Mouse (Mus musculus): Measurements from ENCODE around the gene Adora2a.
"Not testable (repeated sequence)": the region's sequence is repeated elsewhere in the genome, so short reads cannot be mapped to it uniquely, and the experiment has no call there.

Adora2a gene

DNA sequence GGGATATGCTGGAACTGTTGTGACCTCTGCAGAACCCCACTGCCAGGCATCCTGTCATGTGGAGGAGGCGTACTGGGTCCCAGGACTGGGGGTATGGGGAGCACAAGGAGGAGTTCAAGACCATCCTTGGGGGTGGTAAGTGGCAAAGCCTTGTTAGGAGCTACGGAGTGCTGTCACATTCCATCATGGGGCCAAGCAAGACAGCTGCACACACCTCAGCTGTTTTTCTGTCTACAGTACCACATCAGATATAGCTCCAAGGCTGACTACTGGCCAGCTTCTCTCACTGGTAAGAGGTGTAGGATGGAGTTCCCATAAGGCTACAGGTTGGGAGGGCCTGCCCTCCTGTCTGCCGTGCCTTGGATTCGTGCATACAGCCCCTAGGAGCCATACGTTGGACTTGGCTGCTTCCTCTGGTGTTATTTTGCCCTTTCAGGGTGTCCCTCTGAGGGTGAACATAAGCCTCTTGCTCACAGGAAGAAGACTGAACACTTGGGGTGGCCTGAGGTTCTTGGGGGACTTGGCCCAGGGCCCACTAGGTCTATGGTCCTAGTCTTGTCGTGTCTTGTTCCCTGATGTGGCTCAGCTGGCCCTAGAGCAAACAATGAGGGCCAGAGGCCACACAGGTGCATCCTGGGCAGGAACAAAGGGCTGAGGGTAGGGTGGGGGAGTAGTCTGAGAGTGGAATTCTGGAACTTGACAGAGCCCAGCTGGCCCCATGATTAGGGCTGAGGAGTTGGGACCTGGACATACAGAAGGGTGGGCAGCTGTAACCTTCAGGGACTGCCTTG lies 2.3 kb upstream of the Adora2a start:
- DNase-seq, result peak in 1 of 2 experiments; percentile 21

DNA sequence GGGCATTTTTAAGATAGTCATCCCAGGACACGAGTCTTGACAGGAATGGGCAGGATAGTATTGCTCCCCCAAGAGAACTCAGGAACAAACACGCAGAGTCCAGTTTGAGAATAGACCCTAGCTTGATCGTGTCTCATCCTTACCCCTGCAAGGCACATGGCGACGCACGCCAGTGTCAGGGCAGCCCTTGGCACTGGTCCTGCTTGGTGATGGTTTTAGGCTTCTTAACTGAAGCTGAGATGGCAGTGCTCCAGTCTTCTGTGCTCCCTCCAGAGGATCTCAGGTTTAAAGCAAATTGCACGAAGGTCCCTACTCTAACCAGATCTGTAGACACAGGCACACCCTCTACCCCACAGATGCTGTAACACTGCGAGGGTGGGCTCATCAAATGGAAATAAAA lies 921 bp upstream of the Adora2a start:
- DNase-seq, result no peak

DNA sequence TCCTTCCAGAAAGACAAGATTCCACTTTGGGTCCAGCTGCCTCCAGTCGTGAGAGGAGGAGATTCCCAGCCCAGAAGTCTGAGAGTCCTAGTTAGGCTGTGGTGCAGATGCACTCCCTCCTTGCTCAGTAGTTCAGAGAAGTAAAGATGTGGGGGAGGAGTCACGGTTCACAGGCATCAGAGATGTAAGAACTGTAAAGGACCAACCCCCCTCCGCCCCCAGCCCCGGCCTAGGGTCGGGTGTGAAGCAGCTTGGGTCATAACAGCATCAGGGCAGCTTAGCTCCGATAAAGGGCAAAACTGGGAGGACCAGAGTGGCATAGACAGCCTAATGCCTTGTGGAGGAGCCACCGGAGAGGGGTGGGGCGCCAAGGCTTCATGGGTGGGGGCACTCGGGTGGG lies 205 bp upstream of the Adora2a start:
- DNase-seq, result no peak

DNA sequence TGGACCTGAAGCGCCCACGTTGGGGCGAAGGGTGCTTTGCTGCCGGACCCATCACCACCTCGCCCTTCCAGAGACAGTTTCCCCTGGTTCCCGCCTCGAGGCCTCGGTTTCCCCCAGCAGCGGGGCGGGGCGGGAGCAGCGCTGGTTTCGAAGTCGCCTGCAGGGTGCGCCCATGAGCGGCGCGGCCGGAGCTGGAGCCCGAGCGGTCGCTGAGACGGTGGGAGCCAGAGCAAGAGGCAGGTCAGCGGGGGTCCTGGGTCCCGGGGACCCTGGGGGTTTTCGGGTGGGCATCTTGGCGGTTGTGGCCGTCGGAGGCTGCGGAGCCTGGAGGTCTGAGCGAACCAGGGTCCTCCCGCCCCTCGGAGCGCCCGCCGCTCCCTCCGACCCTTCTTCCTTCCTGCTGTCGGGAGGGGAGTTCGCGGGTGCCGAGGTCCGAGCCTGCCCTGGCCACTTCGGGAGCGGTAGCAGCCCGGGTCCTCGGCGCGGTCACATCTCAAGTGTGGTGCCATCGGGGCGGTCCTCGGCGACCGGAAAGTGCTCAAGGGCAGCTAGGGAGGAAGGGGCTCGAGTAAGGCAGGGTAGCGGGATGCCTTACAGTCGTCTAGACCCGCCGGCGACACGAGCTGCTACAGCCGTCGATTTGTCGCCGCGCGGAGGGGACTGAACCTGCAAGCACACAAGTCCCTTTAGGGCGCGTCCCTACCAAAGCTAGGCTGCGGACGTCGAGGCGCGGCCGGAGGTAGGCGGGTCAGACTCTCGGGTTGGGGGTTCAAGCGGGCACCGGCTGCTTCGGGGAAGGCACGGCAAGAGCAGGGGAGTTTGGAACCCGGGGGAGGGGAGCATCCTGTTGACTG lies 458 bp downstream of the Adora2a start:
- peak in 1 of 2 experiments; percentile 50 for DNase-seq

DNA sequence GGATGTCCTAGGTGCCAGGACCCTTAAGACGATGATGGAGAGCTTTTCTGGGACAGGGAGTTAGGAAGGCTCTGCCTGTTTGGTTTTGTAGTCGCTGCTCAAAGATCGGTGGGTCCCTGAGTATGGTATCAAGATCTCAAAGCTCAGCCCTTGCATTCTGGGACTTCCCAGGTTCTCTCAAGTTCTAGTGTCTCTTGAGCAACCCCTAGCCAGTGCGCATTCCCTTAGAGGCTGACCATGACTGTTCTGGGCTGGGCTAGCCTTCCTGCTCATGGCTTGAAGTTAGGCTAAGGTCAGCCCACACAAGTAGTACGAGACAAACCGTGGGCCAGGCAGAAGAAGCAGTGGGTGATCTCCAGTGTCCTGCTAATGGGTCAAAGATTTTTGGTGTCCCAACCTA lies 1.5 kb downstream of the Adora2a start:
- DNase-seq, result no peak

DNA sequence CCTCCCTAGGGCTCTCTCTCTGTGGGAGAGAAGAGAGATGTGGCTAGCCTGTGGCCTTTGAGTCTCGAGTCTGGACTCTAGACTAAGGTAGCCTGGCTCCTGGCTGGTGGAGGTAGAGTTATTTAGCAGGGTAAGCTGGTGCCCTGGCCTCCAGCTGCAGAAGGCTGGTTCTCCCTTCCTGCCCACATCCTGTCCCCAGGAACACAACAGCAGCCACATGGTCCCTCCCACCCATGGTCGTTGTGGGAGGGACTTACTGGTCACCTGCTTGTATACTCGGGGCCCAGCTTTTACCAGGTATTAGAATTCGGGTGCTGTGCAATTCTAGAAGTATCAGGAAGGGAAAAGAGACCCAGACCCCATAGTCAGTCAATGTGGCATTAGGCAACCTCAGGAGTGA lies 3.6 kb downstream of the Adora2a start:
- no peak for DNase-seq

DNA sequence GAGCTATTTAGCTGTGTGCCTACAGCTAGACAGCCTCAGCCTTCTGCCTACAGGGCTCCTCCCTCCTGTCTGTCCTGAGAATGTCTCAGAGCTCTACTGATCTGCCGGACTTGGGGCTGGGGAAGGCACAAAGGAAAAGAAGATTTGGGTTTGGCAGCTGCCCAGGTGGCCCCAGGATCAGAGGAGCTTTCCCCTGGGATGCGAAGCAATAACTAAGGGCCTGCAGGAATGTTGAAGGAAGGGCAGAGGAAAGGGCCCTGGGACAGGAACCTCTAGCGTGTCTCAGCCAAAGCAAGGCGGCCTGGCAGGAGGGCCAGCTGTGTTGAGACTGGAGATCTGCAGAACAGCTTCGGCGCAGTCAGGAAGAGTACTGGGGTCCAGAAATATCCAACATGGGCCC lies 6.3 kb downstream of the Adora2a start:
- DNase-seq, result peak in 1 of 2 experiments; percentile 17

DNA sequence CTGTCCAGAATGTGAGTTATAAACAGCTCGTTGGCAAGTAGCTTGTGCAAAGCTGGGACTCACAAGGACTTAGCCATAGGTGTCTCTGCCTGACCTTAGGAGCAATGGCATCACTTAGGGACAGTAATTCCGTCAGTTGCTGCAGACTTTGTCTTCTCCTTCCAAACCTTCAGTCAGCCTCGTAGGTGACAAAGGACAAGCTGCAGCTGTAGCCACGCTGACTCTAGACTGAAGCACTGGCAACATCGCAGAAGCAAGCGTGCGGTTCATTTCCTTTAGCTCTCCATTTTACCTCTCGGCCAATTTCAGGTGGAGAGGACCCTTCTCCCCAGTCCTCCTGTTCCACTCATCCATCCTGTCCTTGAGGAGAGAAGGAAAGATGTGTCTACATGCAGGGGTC lies 7.3 kb downstream of the Adora2a start:
- DNase-seq, result no peak

DNA sequence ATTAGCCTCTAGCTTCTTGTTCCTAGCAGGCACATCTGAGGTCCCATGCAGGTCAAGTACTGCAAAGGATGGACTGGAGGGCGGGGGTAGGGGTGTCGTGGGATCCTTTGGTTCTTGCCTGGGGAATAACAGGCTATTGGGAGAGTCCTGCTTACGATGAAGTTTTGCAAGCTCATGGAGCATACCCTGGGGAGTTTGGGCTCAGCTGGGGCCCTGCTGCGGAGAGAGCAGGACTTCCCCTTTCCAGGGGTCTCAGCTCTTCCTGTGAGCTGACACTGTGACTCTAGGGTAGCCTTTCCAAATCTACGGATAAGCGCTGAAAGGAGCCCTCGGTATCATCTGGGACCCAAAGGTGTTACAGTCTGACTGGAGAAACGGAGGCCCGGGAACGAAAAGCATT lies 7.7 kb downstream of the Adora2a start:
- DNase-seq, result no peak

DNA sequence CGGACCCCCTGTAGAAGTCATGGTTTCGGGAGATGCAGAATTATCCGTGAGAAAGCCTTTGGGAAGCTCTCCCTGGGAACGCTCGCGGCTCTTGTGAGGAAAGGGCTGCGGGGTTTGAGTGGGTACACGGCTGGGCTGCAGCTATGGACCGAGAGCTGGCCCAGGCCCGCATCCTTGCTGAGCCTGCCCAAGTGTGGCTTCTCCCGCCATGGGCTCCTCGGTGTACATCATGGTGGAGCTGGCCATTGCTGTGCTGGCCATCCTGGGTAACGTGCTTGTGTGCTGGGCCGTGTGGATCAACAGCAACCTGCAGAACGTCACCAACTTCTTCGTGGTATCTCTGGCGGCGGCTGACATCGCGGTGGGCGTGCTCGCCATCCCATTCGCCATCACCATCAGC lies 9.1 kb downstream of the Adora2a start:
- no peak for DNase-seq

DNA sequence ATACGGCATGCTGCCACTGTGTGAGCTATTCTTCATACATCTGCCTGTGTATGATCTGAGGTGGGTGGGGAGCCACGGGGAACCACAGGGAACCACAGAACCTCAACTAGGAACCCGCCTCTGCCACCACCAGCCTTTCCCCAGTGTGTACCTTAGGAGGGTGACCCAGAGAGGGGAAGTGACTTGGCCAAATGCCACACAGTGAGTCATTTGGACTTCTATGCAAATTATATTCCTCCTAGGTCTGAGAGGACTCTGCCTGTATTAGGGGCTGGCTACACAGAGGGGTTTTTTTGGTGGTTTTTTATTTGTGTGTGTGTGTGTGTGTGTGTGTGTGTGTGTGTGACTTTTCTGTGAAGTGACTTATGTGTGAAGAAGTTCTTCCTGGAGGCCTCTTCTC lies 9.9 kb downstream of the Adora2a start:
- DNase-seq, result peak; percentile 47 to 55

DNA sequence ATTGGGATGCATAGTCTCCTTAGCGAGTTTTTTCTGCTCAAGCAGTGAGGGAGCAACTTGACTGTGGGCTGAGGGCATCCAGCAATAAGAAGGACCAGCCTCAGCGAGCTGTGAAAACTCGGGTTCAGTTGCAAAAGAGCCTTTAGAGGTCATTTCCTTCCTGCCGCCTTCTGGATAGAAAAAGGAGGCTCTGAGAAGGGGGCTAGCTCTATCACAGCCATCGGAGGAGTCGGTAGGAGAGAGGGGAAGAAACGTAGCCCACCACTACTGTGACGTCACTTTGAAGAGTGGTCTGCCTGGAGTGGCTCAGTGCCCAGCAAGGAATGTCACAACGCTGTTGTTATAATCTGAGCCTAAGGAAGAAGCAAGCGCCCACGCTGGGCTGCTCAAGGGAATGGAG lies 10.4 kb downstream of the Adora2a start:
- DNase-seq, result no peak

DNA sequence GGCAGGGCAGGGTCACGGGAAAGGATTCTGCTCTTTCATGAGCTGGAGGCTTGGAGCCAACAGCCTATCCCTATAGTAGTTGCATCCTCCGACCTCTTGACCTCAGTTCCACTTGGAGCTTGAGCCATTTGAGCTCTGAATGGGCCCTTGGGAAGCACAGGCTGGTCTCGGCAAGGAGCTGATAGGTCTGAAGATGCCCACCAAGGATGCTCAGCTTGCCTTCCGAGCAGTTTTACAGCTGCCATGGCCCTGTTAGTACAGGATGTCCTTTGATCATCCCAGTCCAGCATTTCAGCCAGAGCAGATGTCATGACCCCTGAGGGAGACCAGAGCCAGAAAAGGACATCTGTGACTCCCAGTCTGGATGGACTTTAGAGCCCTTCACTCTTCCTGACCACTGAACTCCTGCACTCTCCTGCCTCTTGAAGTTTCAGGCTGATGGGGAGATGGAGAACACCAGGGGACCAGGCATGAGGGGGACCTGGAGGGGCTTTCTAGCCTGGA lies 11.6 kb downstream of the Adora2a start:
- no peak for DNase-seq

DNA sequence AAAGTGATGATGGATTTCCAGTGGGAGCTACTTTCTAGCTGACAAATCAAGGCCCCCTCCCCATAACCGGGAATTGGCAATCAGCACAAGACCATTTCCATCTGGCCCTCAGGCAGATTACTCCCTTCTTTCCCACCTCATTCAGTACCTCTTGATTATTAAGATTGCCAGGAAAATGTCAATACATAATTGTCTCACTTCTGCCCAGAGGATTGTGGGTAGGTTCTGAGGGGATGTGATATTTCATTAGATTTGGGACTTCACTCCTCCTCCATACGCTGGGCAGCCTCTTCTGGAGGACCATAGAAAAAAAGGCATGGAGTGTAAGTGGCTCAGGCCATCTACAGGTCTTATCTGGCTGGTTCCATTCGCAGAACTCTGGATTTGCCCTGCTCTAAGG lies 15.6 kb downstream of the Adora2a start:
- no peak for DNase-seq

DNA sequence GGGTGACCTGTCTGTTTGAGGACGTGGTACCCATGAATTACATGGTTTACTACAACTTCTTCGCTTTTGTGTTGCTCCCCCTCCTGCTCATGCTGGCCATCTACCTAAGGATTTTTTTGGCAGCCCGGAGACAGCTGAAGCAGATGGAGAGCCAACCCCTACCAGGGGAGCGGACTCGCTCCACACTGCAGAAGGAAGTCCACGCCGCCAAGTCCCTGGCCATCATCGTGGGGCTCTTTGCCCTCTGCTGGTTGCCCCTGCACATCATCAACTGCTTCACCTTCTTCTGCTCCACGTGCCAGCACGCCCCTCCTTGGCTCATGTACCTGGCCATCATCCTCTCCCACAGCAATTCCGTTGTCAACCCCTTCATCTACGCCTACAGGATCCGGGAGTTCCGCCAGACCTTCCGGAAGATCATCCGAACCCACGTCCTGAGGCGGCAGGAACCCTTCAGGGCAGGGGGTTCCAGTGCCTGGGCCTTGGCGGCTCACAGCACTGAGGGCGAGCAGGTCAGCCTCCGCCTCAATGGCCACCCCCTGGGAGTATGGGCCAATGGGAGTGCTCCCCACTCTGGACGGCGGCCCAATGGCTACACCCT lies 16.6 kb downstream of the Adora2a start:
- no peak for DNase-seq

DNA sequence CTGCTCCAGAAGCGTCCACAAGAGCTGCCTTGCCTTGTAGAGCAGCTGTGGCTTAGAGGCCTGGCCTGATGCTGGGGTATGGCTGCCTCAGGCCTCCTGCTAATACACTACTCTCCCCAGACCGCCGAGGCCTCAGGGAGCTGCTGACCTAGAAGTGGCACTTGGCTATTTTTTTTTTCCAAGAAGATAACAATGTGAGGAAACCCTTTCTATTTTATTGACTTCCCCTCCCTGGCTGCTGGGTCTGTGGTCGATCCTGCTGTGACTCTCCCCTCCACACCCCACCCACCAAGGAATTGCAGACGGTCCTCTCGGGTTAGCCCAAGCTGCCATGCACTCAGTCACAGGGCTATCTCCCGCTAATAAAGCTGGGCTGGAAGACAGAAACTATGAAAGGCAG lies 17.5 kb downstream of the Adora2a start:
- no peak for DNase-seq

DNA sequence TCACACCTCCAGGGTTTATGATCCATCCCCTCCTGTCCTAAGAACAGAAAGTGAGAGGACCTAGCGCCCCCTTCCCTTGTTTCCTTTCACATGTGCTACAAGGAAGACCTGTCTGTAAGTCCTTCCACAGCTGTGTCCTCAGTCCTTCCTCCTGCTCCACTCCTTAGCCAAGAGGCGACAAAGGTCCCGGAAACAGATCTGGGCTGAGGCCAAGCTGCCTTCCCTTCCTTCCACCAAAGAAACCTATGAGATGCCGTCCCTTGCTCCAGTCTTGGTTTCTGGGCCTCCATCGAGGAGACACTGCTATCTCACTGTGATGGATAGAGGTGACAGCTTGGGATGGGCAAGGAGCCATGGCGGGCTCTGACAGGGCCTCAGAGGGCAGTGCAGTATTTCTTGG lies 18.4 kb downstream of the Adora2a start:
- DNase-seq, result peak in 1 of 2 experiments; percentile 32

DNA sequence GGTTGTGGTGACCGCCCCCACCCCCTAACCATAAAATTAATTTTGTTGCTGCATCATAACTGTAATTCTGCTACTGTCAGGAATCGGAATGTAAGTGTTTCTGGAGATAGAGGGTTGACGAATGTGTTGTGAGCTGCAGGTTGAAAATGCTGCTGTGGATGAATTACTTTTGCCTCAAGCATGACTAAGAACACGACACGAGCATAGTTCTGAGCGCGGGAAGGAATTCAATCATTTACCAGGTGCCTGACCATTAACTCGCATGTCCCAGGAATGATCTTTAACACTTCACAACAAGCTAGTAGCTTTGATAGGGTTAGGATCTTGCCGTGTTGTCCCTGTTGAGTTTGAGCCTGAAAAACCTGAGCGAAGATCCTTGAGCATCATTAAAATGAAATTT lies 20.6 kb downstream of the Adora2a start:
- DNase-seq, result peak; percentile 59 to 64

DNA sequence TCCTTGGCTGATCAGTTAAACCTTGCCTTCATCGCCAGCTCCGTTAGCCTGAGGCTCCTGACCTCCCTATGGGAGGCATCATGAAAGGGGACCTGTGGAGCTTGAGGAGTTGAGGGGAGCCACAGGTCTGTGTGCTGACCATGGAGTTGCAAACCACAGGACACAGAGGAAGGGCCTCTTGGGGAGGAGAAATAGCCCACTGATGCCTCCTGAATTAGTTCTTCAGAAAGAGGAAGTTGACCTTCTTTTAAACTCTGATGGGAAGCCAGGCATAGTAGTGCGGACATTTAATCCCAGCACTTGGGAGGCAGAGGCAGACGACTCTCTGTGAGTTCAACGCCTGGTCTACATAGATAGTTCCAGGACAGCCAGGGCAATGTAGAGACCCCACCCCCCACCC lies 22.2 kb downstream of the Adora2a start:
- no peak for DNase-seq

DNA sequence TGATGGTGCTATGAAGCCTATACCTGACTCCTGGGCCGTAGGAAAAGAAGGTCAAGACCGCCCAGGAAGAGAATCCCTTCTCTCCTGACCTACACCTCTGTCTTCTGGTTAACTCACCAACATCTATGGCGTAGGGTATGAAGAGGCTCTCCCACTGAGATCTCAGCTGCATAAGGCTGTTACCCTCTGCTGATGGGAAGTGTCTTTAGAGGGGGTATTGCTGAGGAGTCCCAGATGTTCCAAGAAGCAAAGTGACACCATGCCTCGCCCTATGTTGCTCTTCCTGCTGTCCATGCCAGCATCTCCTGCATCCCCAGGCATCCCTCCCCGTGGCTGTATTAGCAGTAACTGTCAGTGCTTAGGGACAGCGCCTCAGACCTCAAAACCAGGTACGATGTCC lies 22.7 kb downstream of the Adora2a start:
- DNase-seq, result no peak

DNA sequence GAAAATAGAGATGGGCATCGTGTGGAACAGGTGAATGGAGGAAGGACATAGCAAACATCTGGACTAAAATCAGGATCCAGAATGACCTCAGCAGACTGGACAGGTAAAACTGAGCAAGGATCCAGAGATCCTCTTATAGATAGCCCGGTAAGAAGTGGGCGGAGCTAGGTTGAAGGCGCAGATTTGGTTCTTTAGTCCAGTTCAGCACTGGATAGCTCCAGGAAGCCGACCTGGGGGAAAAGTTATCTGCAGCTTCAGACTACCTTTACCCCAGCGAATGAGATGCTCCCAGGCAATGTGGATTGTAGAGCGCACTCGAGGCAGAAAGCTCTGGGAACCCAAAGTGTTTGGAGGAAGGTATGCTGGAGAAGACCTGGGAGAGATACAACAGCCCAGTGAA lies 25.3 kb downstream of the Adora2a start:
- DNase-seq, result no peak

DNA sequence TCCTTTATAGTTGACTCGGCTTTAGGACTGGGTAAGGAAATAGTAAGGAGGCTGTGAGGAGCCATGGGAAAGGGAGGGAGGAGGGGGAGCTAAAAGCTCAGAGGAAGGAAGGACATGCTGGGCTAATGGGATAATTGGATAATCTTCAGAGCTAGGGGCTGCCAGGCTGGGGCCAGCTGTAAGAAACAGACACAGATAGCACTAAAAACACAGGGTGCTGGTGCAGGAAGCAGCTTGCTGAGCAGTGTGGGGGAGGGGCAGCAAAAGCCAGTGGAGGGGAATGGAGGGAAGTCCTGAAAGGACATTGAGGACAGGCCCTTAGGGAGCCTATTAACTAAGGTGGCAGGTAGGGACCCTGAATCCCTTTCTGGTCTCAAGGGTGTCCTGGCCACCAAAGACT lies 27.9 kb downstream of the Adora2a start:
- not testable (repeated sequence) for DNase-seq

DNA sequence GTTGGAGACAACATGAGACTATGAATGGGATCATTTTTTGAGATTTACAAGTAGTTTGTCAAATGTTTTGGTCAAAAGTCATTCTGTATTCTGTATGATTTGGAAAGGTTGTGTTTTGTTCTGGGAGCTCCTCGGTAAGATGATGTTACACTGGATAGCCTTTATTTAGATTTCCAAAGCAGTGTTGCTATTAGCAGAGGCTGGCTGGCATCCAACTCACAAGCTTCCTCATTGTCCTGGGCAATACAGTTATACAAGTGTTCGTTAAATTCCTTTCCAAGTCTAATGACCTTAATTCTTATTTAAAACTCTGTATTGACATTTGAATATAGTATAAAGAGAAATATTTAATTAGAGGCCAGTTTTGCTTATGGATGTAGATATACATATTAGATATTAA lies 28.6 kb downstream of the Adora2a start:
- no peak for DNase-seq

DNA sequence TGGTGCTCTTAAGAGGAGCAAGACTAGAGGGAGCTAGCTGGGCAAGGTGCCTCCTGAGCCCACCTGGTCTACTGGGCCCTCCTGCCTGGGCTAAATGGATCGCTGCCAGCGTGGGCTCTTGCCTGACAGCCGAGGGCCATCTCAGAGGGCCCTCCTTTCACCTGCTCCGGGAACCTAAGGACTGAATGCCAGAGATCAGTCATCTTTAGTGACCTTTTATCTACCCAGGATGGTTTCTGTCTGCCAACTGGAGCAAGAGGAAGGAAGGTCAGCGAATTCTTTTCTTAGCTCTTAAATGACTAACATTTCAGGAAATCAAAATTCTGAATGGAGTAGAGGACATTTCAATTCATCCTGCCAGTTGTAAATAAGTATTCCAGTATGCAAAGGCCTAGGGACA lies 33.9 kb downstream of the Adora2a start:
- no peak for DNase-seq
